Mouse (Mus musculus): ENCODE data around the gene Bcan.

DNA sequence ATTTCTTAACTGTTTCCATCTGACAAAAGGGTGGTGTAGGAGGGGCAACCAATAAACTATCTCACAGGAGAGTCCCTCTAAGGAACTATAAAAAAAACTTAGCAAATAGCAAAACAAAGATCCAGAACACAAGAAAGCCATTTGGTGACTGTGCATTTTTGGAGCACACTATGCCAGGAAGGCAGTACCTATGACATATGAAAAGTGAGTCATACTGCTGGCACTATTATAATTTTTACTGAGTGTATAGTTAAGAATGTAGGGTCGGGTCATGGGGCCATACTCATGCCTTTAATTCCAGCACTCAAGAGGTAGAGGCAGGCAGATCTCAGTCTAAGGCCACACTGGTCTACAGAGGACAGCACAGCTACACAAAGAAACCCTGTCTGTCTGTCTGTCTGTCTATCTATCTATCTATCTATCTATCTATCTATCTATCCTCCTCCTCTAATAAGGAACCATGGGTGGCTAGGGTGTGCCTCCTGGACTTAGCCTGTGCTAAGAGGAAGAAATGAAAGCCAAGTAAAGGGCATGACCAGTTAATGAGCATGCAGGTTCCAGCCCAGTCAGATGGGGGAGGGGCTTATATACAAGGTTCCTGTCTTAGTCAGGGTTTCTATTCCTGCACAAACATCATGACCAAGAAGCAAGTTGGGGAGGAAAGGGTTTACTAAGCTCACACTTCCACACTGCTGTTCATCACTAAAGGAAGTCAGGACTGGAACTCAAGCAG is 35.7 kb upstream of the Bcan start:
- TF ChIP-seq CTCF (IDR thresholded peaks at IDR 0.05) = no peak
- no peak for TF ChIP-seq POLR2A (IDR thresholded peaks at IDR 0.05; ENCODE audit: insufficient read depth, low read depth, low read length)

All from heart, adult 2 months (tissue).